In genomic region chr2:134864985-134865645, GRCm38 (mm10) we compare ENCODE assay signal across 8 mouse cellular contexts.
DNase-seq lines count a peak whose midpoint lies in the region; ATAC-seq lines count a peak whose summit lies in the region.
"Had no signal": no experiment of that assay in that cellular context is flagged by ENCODE, and none has a peak within 500 bp of the region (broad histone marks: within the 10 kb centered on the region; RNA-seq: fewer than 3 reads in every experiment).

No protein-coding gene starts in this region.

- WGBS in hindbrain, embryonic 13.5 days = 87% methylated on average over 7 of the region's 7 CpGs

- no peaks in the 10 kb centered on the region for H3K27me3 ChIP-seq in hindbrain, embryonic 13.5 days

- H3K9me3 ChIP-seq in hindbrain, embryonic 13.5 days = no peaks in the 10 kb centered on the region

- no peak overlapping the region for H3K4me2 ChIP-seq in hindbrain, embryonic 13.5 days

- peak; percentile 18 for DNase-seq in right cerebral cortex, postnatal 14 days
- no peak for DNase-seq in right cerebral cortex, adult 2 months (ENCODE audit: low spot score in 2 of 2)
- DNase-seq in cerebellum, postnatal 10 days = peak; percentile 89 to 92
- peak; percentile 88 to 90 for DNase-seq in kidney, adult 8-10 months
- peak; percentile 1 for DNase-seq in ovary, postnatal 10 days (ENCODE audit: low spot score)

- no peak overlapping the region for H3K27ac ChIP-seq in hindbrain, embryonic 13.5 days
- H3K27ac ChIP-seq: macrophage had no signal

- 0 out of 2 replicates have a peak, but pooled peaks cover 3% of the 10 kb centered on the region for H3K4me1 ChIP-seq in hindbrain, embryonic 13.5 days (replicated peaks)

- no peaks in the 10 kb centered on the region for H3K36me3 ChIP-seq in hindbrain, embryonic 13.5 days

- H3K9ac ChIP-seq in hindbrain, embryonic 13.5 days = no peak overlapping the region

- no peak for ATAC-seq in CD4-positive, CD25-positive, alpha-beta regulatory T cell, adult 4 months
- no peak for ATAC-seq in hindbrain, embryonic 13.5 days (ENCODE audit: low FRiP score)

- H3K4me3 ChIP-seq in hindbrain, embryonic 13.5 days = no peak overlapping the region

Comparison
In these comparisons a context has a peak if more than half of its experiments do, and no peak if none do; other contexts are left out.
1. DNase-seq: peak in right cerebral cortex, postnatal 14 days (single experiment), cerebellum, postnatal 10 days (2 of 2), kidney, adult 8-10 months (2 of 2) and ovary, postnatal 10 days (single experiment); none in right cerebral cortex, adult 2 months (0 of 2).